Mouse (Mus musculus): Measurements from ENCODE around the gene Btbd3.

GRCm38 (mm10) chr2:138338524-138338923, 82.2 kb downstream of the Btbd3 start:
- TF ChIP-seq CTCF (conservative IDR thresholded peaks at IDR 0.05; ENCODE audit: insufficient read depth, insufficient read length, low read depth, low read length) (no peak), POLR2A (IDR thresholded peaks at IDR 0.05; ENCODE audit: low read depth, low read length) (no peak)
